Mouse (Mus musculus): ENCODE results near the gene Itpr2.

GRCm38 (mm10) chr6:146352258-146352805, 149.7 kb downstream of the Itpr2 start:
- TF ChIP-seq CTCF (IDR thresholded peaks at IDR 0.05; ENCODE audit: control insufficient read depth, insufficient read depth, low read length) (no peak), POLR2A (IDR thresholded peaks at IDR 0.05; ENCODE audit: borderline replicate concordance, control insufficient read depth, low read depth, low read length) (no peak)

All from bone marrow, adult 2 months (tissue).